Mouse (Mus musculus) heart, adult 2 months (tissue): Measurements from ENCODE around the gene Arl2. TPM values are rescaled to one million over a fixed set of nuclear protein-coding genes. Genes with fewer than 3 reads are reported as not detected.

ENCODE experiments used
- DNase-seq, 2 experiments: peaks; one replicate each; pipeline ENCODE4 v3.0.0; 2021
- H3K27ac ChIP-seq: fragments of 200-600 bp; 2 replicates; pipeline ENCODE4 v1.8.1; 2022
- H3K27me3 ChIP-seq: fragments of 200-500 bp; 2 replicates; pipeline ENCODE4 v1.6.1; 2012; ENCODE audit warnings: mild to moderate bottlenecking, low read length, inconsistent platforms, mixed read lengths; ENCODE audit not compliant: control insufficient read depth, insufficient read depth
- H3K36me3 ChIP-seq: fragments of 200-500 bp; 2 replicates; pipeline ENCODE4 v1.6.1; 2012; ENCODE audit warnings: low read length, inconsistent platforms; ENCODE audit not compliant: control insufficient read depth, insufficient read depth
- H3K4me1 ChIP-seq: fragments of 200-500 bp; 2 replicates; pipeline ENCODE4 v1.6.1; 2011; ENCODE audit warnings: low read length; ENCODE audit not compliant: control insufficient read depth, insufficient read depth
- H3K4me3 ChIP-seq: fragments of 200-600 bp; 2 replicates; pipeline ENCODE4 v1.8.1; 2022
- H3K79me2 ChIP-seq: fragments of 200-500 bp; replicated peaks from 2 replicates; pipeline ENCODE4 v1.6.1; 2012; ENCODE audit warnings: mild to moderate bottlenecking, inconsistent platforms, low read length, moderate library complexity, mixed read lengths; ENCODE audit not compliant: control insufficient read depth, insufficient read depth
- H3K9ac ChIP-seq: fragments of 200-500 bp; 2 replicates; pipeline ENCODE4 v1.6.1; 2012; ENCODE audit warnings: low read depth, mild to moderate bottlenecking, control low read depth, inconsistent platforms, low read length, mixed read lengths
- CTCF ChIP-seq: fragments of 200-600 bp; IDR thresholded peaks from 2 replicates; pipeline ENCODE4 v1.8.1; 2022; ENCODE audit warnings: antibody characterized with exemption, mild to moderate bottlenecking, moderate library complexity
- EP300 ChIP-seq: fragments of 200-500 bp; IDR thresholded peaks from 2 replicates; pipeline ENCODE4 v1.6.1; 2011; ENCODE audit warnings: low read depth, low read length, control low read depth; ENCODE audit not compliant: insufficient read depth
- POLR2A ChIP-seq: fragments of 200-500 bp; IDR thresholded peaks from 2 replicates; pipeline ENCODE4 v1.6.1; 2011; ENCODE audit warnings: mild to moderate bottlenecking, low read depth, low read length, control low read depth; ENCODE audit not compliant: insufficient read depth
- WGBS: fragments of 180-500 bp; shearing (Covaris S2); methylation state at CpG from one replicate; pipeline ENCODE4 v1.1.7; 2018; 5-methylcytosine and 5-hydroxymethylcytosine counted together
- intact Hi-C: fragments of 180-260 bp; cut with DNase I; formaldehyde crosslinking; loops from one replicate; pipeline ENCODE4 v1.15.1; 2025
- polyA plus RNA-seq: library from polyadenylated mRNA; depleted of rRNA; stranded (reverse); fragments of >200 nt; gene quantifications from 2 replicates; pipeline ENCODE4 v1.2.3, GENCODE M21; 2012; rRNA removed
- total RNA-seq, 2 experiments: library from RNA; stranded (reverse); gene quantifications; 2 replicates each; pipeline ENCODE4 v1.2.3; 2021

Gene Arl2
- total and polyA plus RNA-seq, 3 experiments, result 62.1 to 155 (median 72.9) TPM

GRCm38 (mm10) chr19:6084478-6085248, 56.7 kb downstream of the Arl2 start, which contains the start of the genes Zfpl1 and Cdca5:
TSS of gene Zfpl1 (minus strand) at chr19:6084956.
TSS of gene Cdca5 (plus strand) at chr19:6084983.
- Histone ChIP-seq H3K4me3 (peak within 1 kb of the TSS; percentile 62), H3K27me3 (no peaks in the 10 kb centered on the region), H3K36me3 (no peaks in the 10 kb centered on the region), H3K79me2 (0 out of 2 replicates have a peak, but pooled peaks cover 2% of the 10 kb centered on the region), H3K4me1 (peaks cover 4% of the 10 kb centered on the region), H3K27ac (peak within 1 kb of the TSS; percentile 70), H3K9ac (peak within 1 kb of the TSS; percentile 48)
- WGBS, result under 1% methylated on average over 58 of the region's 58 CpGs
- TF ChIP-seq CTCF (peak; percentile 15), POLR2A (peak; percentile 74; the same call in 1 of the 2 replicates), EP300 (peak; percentile 94)
- intact Hi-C loops, result loop anchor here (1.0 to 10.0 kb wide), 3 partner anchors 26 to 250 kb away; partner anchors contain the start of genes Men1 and Sac3d1
- peak; percentile 97 for DNase-seq

Other genes with a start within 250 kb of the Arl2 start
Only the 30 nearest of the 31 such genes appear.
- 10 to 100 TPM; 82.3 to 83.5 TPM for gene Dpf2, start 228.5 kb downstream of the Arl2 start, total RNA-seq
- gene Dpf2, start 228.5 kb downstream of the Arl2 start, polyA plus RNA-seq, result 71.8 and 104 TPM in 2 replicates
- 1 to 10 TPM; 8.0 to 8.4 TPM for gene Cdc42ep2, start 216.7 kb downstream of the Arl2 start, total RNA-seq
- 11.7 and 19.0 TPM in 2 replicates for gene Cdc42ep2, start 216.7 kb downstream of the Arl2 start, polyA plus RNA-seq
- gene Pola2, start 177.3 kb downstream of the Arl2 start, total RNA-seq, result 10 to 100 TPM in 1 of 2 experiments, 1 to 10 TPM in 1; 8.6 to 10.9 TPM
- 27.9 and 38.7 TPM in 2 replicates for gene Pola2, start 177.3 kb downstream of the Arl2 start, polyA plus RNA-seq
- gene Slc22a20, start 155.4 kb downstream of the Arl2 start, total RNA-seq, result not detected
- not detected in 2 replicates for gene Slc22a20, start 155.4 kb downstream of the Arl2 start, polyA plus RNA-seq
- gene Capn1, start 125.7 kb downstream of the Arl2 start, total RNA-seq, result 10 to 100 TPM; 26.4 to 26.8 TPM
- 21.5 and 26.2 TPM in 2 replicates for gene Capn1, start 125.7 kb downstream of the Arl2 start, polyA plus RNA-seq
- 10 to 100 TPM; 21.3 to 24.2 TPM for gene Syvn1, start 95.0 kb downstream of the Arl2 start, total RNA-seq
- 17.1 and 23.1 TPM in 2 replicates for gene Syvn1, start 95.0 kb downstream of the Arl2 start, polyA plus RNA-seq
- 10 to 100 TPM; 37.1 to 39.0 TPM for gene Mrpl49, start 83.8 kb downstream of the Arl2 start, total RNA-seq
- 23.5 and 33.0 TPM in 2 replicates for gene Mrpl49, start 83.8 kb downstream of the Arl2 start, polyA plus RNA-seq
- gene Fau, start 83.7 kb downstream of the Arl2 start, total RNA-seq, result 100 to 1,000 TPM; 550 to 636 TPM
- 265 and 386 TPM in 2 replicates for gene Fau, start 83.7 kb downstream of the Arl2 start, polyA plus RNA-seq
- gene Znhit2, start 80.4 kb downstream of the Arl2 start, total RNA-seq, result 10 to 100 TPM in 1 of 2 experiments, 1 to 10 TPM in 1; 9.9 to 13.4 TPM
- gene Znhit2, start 80.4 kb downstream of the Arl2 start, polyA plus RNA-seq, result 12.3 and 14.4 TPM in 2 replicates
- 1 to 10 TPM; 2.7 to 3.7 TPM for gene Tm7sf2, start 73.2 kb downstream of the Arl2 start, total RNA-seq
- gene Tm7sf2, start 73.2 kb downstream of the Arl2 start, polyA plus RNA-seq, result 9.3 and 11.9 TPM in 2 replicates
- gene Vps51, start 64.3 kb downstream of the Arl2 start, total RNA-seq, result 10 to 100 TPM; 19.1 to 22.0 TPM
- gene Vps51, start 64.3 kb downstream of the Arl2 start, polyA plus RNA-seq, result 35.1 and 39.0 TPM in 2 replicates
- not detected for gene Tmem262, start 61.5 kb downstream of the Arl2 start, total RNA-seq
- gene Tmem262, start 61.5 kb downstream of the Arl2 start, polyA plus RNA-seq, result not detected in 2 replicates
- gene Gm28374, start 59.3 kb downstream of the Arl2 start, total RNA-seq, result not detected
- not detected in 2 replicates for gene Gm28374, start 59.3 kb downstream of the Arl2 start, polyA plus RNA-seq
- 10 to 100 TPM; 13.8 to 15.6 TPM for gene Zfpl1, start 56.6 kb downstream of the Arl2 start, total RNA-seq
- 47.5 and 50.7 TPM in 2 replicates for gene Zfpl1, start 56.6 kb downstream of the Arl2 start, polyA plus RNA-seq
- gene Cdca5, start 56.6 kb downstream of the Arl2 start, total RNA-seq, result not detected
- gene Cdca5, start 56.6 kb downstream of the Arl2 start, polyA plus RNA-seq, result 0.09 and 0.27 TPM in 2 replicates
- gene AC131692.1, start 47.1 kb downstream of the Arl2 start, total RNA-seq, result not detected
- not detected in 2 replicates for gene AC131692.1, start 47.1 kb downstream of the Arl2 start, polyA plus RNA-seq
- not detected for gene Naaladl1, start 35.8 kb downstream of the Arl2 start, total RNA-seq
- gene Naaladl1, start 35.8 kb downstream of the Arl2 start, polyA plus RNA-seq, result not detected in 2 replicates
- 10 to 100 TPM in 1 of 2 experiments, 1 to 10 TPM in 1; 8.7 to 10.3 TPM for gene Sac3d1, start 22.9 kb downstream of the Arl2 start, total RNA-seq
- gene Sac3d1, start 22.9 kb downstream of the Arl2 start, polyA plus RNA-seq, result 13.1 and 15.4 TPM in 2 replicates
- 10 to 100 TPM; 14.1 to 16.6 TPM for gene Snx15, start 13.2 kb downstream of the Arl2 start, total RNA-seq
- gene Snx15, start 13.2 kb downstream of the Arl2 start, polyA plus RNA-seq, result 22.0 and 29.5 TPM in 2 replicates
- 1 to 10 TPM in 1 of 2 experiments, under 1 TPM in 1; 0.98 to 1.6 TPM for gene Batf2, start 565 bp downstream of the Arl2 start, total RNA-seq
- 2.3 and 3.2 TPM in 2 replicates for gene Batf2, start 565 bp downstream of the Arl2 start, polyA plus RNA-seq
- not detected for gene Majin, start 42.8 kb upstream of the Arl2 start, total RNA-seq
- 0.20 and 0.23 TPM in 2 replicates for gene Majin, start 42.8 kb upstream of the Arl2 start, polyA plus RNA-seq
- not detected for gene Gpha2, start 84.8 kb upstream of the Arl2 start, total RNA-seq
- 0.27 TPM in 1 of 2 replicates, not detected in the other for gene Gpha2, start 84.8 kb upstream of the Arl2 start, polyA plus RNA-seq
- gene Ppp2r5b, start 94.3 kb upstream of the Arl2 start, total RNA-seq, result 10 to 100 TPM; 34.8 to 35.1 TPM
- 36.8 and 40.6 TPM in 2 replicates for gene Ppp2r5b, start 94.3 kb upstream of the Arl2 start, polyA plus RNA-seq
- gene Atg2a, start 100.1 kb upstream of the Arl2 start, total RNA-seq, result 10 to 100 TPM; 20.5 to 24.5 TPM
- gene Atg2a, start 100.1 kb upstream of the Arl2 start, polyA plus RNA-seq, result 26.3 and 26.7 TPM in 2 replicates
- gene Ehd1, start 135.2 kb upstream of the Arl2 start, total RNA-seq, result 100 to 1,000 TPM in 1 of 2 experiments, 10 to 100 TPM in 1; 98.0 to 120 TPM
- gene Ehd1, start 135.2 kb upstream of the Arl2 start, polyA plus RNA-seq, result 111 and 142 TPM in 2 replicates
- gene Cdc42bpg, start 164.9 kb upstream of the Arl2 start, total RNA-seq, result 10 to 100 TPM; 11.7 to 13.9 TPM
- 7.0 and 7.7 TPM in 2 replicates for gene Cdc42bpg, start 164.9 kb upstream of the Arl2 start, polyA plus RNA-seq
- 10 to 100 TPM; 13.9 to 14.0 TPM for gene Men1, start 193.4 kb upstream of the Arl2 start, total RNA-seq
- gene Men1, start 193.4 kb upstream of the Arl2 start, polyA plus RNA-seq, result 19.4 and 19.6 TPM in 2 replicates
- gene Map4k2, start 199.6 kb upstream of the Arl2 start, total RNA-seq, result 10 to 100 TPM; 36.1 to 38.4 TPM
- 88.9 and 107 TPM in 2 replicates for gene Map4k2, start 199.6 kb upstream of the Arl2 start, polyA plus RNA-seq
- gene Sf1, start 222.1 kb upstream of the Arl2 start, total RNA-seq, result 100 to 1,000 TPM in 1 of 2 experiments, 10 to 100 TPM in 1; 93.0 to 103 TPM
- gene Sf1, start 222.1 kb upstream of the Arl2 start, polyA plus RNA-seq, result 51.7 and 58.5 TPM in 2 replicates
- 1,000 to 10,000 TPM; 1,101 to 1,298 TPM for gene Pygm, start 242.9 kb upstream of the Arl2 start, total RNA-seq
- 1,120 and 1,632 TPM in 2 replicates for gene Pygm, start 242.9 kb upstream of the Arl2 start, polyA plus RNA-seq